In the genomic region with DNA sequence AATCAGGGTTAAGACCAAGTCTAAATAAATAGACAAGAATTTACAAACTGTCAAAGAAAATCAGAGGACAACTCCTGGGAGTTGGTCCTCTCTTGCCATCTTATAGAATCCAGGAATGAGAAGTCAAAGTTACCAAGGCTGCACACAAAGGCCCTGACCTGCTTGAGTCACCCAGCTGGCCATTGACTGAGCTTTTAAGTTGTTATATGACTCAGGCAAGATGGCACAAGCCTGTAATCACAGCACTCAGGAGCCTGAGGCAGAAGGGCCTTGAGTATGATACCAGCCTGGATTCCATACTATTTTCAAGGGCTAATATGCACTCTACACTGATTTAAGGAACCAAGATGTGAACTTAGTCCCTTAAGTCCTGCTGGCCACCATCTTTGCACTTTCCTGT, we compare ENCODE assay signal across 12 mouse cellular contexts. TPM values are rescaled to one million over a fixed set of nuclear protein-coding genes. Genes with fewer than 3 reads are reported as not detected.
"Had no signal": no experiment of that assay in that cellular context is flagged by ENCODE, and none has a peak within 500 bp of the region (broad histone marks: within the 10 kb centered on the region; RNA-seq: fewer than 3 reads in every experiment).

No protein-coding gene starts in this region.

- DNase-seq: cerebellum, postnatal 36 days; embryo, embryonic 11 days; forebrain, postnatal 0 days; gastrocnemius, adult 2 months; gastrocnemius, postnatal 10 days; gastrocnemius, postnatal 14 days; gastrocnemius, postnatal 25 days; gastrocnemius, postnatal 36 days; heart, adult 11 months; heart, adult 18-20 months; heart, adult 2 months had no signal

RNA-seq across cellular contexts. Expression of gene Npr1, which starts 42.1 kb away (rescaled TPM):
- total RNA-seq: common myeloid progenitor, adult 5-6 weeks had no signal
